Mouse (Mus musculus): ENCODE data around the gene 6030408B16Rik. TPM values are rescaled to one million over a fixed set of nuclear protein-coding genes. Genes with fewer than 3 reads are reported as not detected.

The 6030408B16Rik gene
- polyA plus RNA-seq, 1 experiment from 2014 or later: 50.0 TPM

DNA sequence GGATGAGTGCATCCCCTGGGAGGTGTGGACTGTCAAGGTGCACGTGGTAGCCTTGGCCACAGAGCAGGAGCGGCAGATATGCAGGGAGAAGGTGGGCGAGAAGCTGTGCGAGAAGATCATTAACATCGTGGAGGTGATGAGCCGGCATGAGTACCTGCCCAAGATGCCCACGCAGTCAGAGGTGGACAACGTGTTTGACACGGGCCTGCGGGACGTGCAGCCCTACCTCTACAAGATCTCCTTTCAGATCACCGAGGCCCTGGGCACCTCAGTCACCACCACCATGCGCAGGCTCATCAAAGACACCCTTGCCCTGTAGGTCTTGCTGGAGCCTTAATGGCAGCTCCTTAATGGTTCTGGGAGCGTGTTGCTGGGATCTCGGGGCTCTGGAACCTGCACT is 2.7 kb upstream of the 6030408B16Rik start:
- WGBS: 91% methylated on average over 15 of the region's 15 CpGs
- peaks cover 47% of the 10 kb centered on the region for H3K36me3 ChIP-seq

DNA sequence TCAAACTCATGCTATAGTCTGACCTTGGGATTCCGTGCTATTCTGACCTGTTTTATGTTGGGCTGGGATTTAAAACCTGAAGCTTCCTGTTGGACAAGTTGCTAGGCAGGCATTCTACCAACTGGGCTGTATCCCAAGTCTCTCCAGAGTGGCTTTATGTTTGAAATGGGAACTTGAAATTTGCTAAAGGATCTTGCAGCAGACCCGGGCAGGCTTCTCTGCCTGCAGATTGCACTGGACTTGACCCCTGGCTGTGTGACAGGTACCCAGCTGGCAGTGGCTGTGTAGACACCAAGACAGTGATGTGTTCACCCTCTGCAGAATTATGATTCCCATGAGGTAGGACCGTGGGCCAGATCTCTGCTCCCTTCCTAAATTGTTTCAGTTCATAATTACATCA is 1.0 kb upstream of the 6030408B16Rik start:
- 75% methylated on average over 3 of the region's 3 CpGs for WGBS
- H3K36me3 ChIP-seq: peaks cover 44% of the 10 kb centered on the region
- no peaks in the 10 kb centered on the region for H3K27me3 ChIP-seq
- H3K4me3 ChIP-seq: no peak overlapping the region
- no peaks in the 10 kb centered on the region for H3K9me3 ChIP-seq
- 0 out of 2 replicates have a peak, but pooled peaks cover 18% of the 10 kb centered on the region for H3K4me1 ChIP-seq
- H3K27ac ChIP-seq: no peak overlapping the region
- no peak for ATAC-seq (ENCODE audit: borderline replicate concordance, extremely low read depth, low FRiP score, low TSS enrichment)
- no peak overlapping the region for H3K4me2 ChIP-seq
- no peak overlapping the region for H3K9ac ChIP-seq

More for the DNA sequence above, 2.7 kb upstream of the 6030408B16Rik start:
- Histone ChIP-seq H3K4me3 (no peak overlapping the region), H3K9ac (no peak overlapping the region), H3K27me3 (no peaks in the 10 kb centered on the region), H3K27ac (no peak overlapping the region), H3K4me2 (no peak overlapping the region), H3K9me3 (no peaks in the 10 kb centered on the region), H3K4me1 (peaks cover 18% of the 10 kb centered on the region)
- ATAC-seq (ENCODE audit: borderline replicate concordance, extremely low read depth, low FRiP score, low TSS enrichment): no peak

DNA sequence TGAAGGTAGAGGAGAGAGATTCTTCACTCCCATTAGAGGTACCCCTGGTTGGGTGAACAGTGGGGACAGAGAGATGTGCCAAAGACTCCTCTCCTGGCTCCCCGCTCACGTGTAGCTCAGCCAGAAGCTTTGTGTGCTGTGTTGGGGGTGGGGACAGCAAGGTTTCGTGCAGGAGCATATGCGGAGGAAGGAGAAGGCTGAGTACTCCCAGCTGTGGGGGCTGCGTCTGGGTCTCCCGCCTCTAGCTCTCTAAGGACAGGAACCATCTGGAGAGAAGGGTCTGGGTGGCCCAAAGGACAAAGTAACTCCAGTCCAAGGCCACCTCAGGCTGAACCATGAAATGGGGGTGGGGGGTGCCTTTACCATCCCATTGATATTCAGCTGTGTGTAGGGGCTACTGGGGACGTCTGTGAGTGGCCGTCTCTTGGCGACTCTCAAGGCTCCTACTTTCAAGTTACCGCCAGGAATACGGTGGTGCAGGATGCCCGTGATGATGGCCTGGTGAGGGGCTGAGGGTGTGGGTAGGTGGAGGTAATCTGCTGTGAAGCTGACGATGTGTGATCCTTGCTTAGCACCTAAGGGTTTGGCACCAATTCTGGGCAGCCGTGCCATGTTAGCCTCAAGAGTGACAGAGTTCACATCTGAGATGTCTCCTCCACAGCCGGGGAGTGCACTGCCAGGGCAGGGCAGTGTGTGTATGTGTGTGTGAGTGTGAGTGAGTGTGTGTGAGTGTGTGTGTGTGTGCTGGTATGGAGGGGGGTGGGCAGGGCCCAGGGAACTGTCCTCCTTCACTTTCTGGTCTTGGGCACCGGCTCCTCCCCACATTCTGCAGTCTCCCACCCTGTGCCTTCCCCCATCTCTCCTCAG is 1.2 kb downstream of the 6030408B16Rik start:
- peaks cover 24% of the 10 kb centered on the region for H3K36me3 ChIP-seq
- no peaks in the 10 kb centered on the region for H3K9me3 ChIP-seq
- H3K4me2 ChIP-seq: peak overlapping the region; percentile 51
- H3K9ac ChIP-seq: peak overlapping the region; percentile 40
- H3K4me3 ChIP-seq: peak overlapping the region; percentile 42
- ATAC-seq (ENCODE audit: borderline replicate concordance, extremely low read depth, low FRiP score, low TSS enrichment): peak; percentile 81
- peak overlapping the region; percentile 93 for H3K27ac ChIP-seq
- 31% methylated on average over 16 of the region's 16 CpGs for WGBS
- H3K4me1 ChIP-seq: peaks cover 30% of the 10 kb centered on the region
- no peaks in the 10 kb centered on the region for H3K27me3 ChIP-seq

DNA sequence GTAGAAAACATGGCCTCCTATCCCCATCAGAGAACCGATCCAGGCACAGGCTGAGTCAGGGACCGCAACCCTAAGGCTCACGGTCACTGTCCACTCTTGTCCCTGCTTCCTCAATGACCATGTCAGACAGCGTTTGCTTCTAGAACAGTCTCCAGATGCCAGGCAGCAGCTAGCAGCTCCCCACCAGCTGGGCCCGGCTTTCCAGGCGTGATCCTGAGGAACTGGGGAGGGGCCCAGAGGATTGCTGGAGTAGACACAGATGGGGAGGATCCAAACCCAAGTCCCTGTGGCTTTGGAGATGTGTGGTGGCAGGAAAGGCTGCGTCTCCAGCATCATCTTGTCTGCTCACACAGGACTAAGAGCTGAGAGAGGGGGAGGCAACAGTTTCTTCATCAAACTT is 2.1 kb downstream of the 6030408B16Rik start:
- peaks cover 16% of the 10 kb centered on the region for H3K36me3 ChIP-seq
- ATAC-seq (ENCODE audit: borderline replicate concordance, extremely low read depth, low FRiP score, low TSS enrichment): peak; percentile 69
- peak overlapping the region; percentile 93 for H3K27ac ChIP-seq
- H3K9ac ChIP-seq: 0 out of 2 replicates have a peak overlapping the region, but pooled peaks have one; percentile 13
- 41% methylated on average over 7 of the region's 7 CpGs for WGBS
- H3K9me3 ChIP-seq: no peaks in the 10 kb centered on the region
- no peaks in the 10 kb centered on the region for H3K27me3 ChIP-seq
- H3K4me3 ChIP-seq: peak overlapping the region; percentile 42
- H3K4me2 ChIP-seq: peak overlapping the region; percentile 51
- peaks cover 33% of the 10 kb centered on the region for H3K4me1 ChIP-seq

DNA sequence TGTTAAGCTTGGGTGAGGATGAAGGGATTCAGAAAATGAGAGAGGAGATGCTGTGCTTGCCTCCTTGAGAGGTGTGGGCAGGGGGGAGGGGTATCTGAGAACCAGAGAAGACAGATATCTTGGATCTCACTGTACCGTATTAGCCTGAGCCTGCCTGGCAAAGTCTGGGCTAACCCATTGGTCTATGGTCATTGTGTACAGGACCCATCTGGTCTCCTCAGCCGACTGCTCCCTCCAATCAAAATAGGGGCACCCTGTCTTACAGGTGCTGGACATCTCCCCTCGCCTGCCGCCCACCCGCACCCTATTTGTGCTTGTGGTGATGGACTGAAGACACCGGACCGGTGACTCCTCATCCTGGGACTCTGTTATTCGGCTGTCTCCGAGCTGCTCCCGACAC is 2.6 kb downstream of the 6030408B16Rik start:
- peaks cover 11% of the 10 kb centered on the region for H3K36me3 ChIP-seq

DNA sequence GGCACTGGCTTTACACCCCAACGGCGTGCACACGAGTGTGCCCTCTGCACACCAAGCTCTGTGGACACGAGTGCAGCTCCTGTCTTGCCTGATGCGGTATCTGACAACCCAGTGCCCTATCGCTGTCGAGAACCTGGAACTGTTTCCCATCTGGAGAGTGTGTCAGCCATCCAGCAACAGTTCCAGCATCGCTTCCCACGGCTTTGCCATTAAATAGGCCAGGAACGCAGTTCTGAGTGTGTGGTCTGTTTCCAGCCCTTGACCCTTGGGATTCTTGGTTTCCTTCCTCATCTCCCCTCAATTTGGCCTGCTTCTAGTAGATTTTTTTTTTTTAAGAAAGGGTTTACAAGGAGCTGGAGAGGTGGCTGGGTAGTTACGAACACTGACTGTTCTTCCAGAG is 3.1 kb downstream of the 6030408B16Rik start:
- no peak for ATAC-seq (ENCODE audit: borderline replicate concordance, extremely low read depth, low FRiP score, low TSS enrichment)
- Histone ChIP-seq H3K27me3 (no peaks in the 10 kb centered on the region), H3K9ac (no peak overlapping the region), H3K9me3 (no peaks in the 10 kb centered on the region), H3K4me3 (no peak overlapping the region), H3K36me3 (peaks cover 6% of the 10 kb centered on the region), H3K4me2 (peak overlapping the region; percentile 51), H3K27ac (peak overlapping the region; percentile 93), H3K4me1 (peaks cover 33% of the 10 kb centered on the region)
- 56% methylated on average over 11 of the region's 11 CpGs for WGBS

More for the DNA sequence above, 2.6 kb downstream of the 6030408B16Rik start:
- 0 out of 2 replicates have a peak overlapping the region, but pooled peaks have one; percentile 13 for H3K9ac ChIP-seq
- 63% methylated on average over 10 of the region's 10 CpGs for WGBS
- H3K9me3 ChIP-seq: no peaks in the 10 kb centered on the region
- peak overlapping the region; percentile 5; the same call in 1 of the 2 replicates for H3K4me3 ChIP-seq
- peak overlapping the region; percentile 93 for H3K27ac ChIP-seq
- H3K4me1 ChIP-seq: peaks cover 33% of the 10 kb centered on the region
- peak overlapping the region; percentile 51 for H3K4me2 ChIP-seq
- no peaks in the 10 kb centered on the region for H3K27me3 ChIP-seq
- peak; percentile 21; the same call in 1 of the 2 replicates for ATAC-seq (ENCODE audit: borderline replicate concordance, extremely low read depth, low FRiP score, low TSS enrichment)

DNA sequence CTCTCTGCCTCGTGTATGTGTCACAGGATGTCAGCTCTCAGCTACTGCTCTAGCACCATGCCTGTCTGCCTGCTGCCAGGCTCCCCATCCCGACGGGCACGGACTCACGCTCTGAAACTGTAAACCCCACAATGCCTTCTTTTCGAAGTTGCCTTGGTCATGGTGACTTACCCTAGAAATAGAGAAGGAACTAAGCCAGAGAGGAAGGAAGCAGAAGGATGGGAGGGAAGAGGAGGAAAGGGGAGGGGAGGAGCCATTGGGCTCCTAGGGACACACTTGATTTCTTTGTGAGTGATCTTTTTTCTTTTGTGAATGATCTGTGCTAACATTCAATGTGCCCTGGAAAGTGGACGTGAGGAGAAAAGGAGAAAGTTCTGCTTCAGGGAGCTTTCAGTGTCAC is 5.0 kb downstream of the 6030408B16Rik start:
- Histone ChIP-seq H3K4me3 (no peak overlapping the region), H3K9me3 (no peaks in the 10 kb centered on the region), H3K9ac (no peak overlapping the region), H3K27me3 (no peaks in the 10 kb centered on the region), H3K4me1 (peaks cover 28% of the 10 kb centered on the region), H3K4me2 (no peak overlapping the region), H3K27ac (no peak overlapping the region), H3K36me3 (no peaks in the 10 kb centered on the region)
- ATAC-seq (ENCODE audit: borderline replicate concordance, extremely low read depth, low FRiP score, low TSS enrichment): no peak
- WGBS: 46% methylated on average over 7 of the region's 7 CpGs

DNA sequence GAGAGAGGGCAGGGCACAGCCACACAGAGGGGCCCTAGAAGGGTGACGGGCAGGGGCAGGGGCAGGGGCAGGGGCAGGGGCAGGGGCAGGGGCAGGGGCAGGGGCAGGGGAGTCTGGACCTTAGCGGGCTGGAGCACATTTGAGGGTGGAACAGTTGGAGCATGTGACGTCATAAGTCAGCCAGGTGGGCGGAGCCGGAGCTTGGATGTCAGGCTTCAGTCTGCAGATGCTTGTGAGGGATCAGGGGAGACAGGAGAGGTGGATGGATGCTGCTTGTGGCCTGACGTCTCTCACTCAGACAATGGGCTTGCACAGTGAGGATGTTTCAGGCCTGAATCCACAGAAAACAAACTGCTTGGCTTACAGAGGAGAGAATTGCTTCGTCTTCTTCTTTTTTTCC is 5.5 kb downstream of the 6030408B16Rik start:
- Histone ChIP-seq H3K4me2 (no peak overlapping the region; the same call in 1 of the 2 replicates), H3K9me3 (no peaks in the 10 kb centered on the region), H3K27me3 (no peaks in the 10 kb centered on the region), H3K27ac (no peak overlapping the region), H3K36me3 (no peaks in the 10 kb centered on the region), H3K4me3 (no peak overlapping the region), H3K9ac (no peak overlapping the region), H3K4me1 (peaks cover 28% of the 10 kb centered on the region)
- no peak for ATAC-seq (ENCODE audit: borderline replicate concordance, extremely low read depth, low FRiP score, low TSS enrichment)
- 31% methylated on average over 7 of the region's 7 CpGs for WGBS

DNA sequence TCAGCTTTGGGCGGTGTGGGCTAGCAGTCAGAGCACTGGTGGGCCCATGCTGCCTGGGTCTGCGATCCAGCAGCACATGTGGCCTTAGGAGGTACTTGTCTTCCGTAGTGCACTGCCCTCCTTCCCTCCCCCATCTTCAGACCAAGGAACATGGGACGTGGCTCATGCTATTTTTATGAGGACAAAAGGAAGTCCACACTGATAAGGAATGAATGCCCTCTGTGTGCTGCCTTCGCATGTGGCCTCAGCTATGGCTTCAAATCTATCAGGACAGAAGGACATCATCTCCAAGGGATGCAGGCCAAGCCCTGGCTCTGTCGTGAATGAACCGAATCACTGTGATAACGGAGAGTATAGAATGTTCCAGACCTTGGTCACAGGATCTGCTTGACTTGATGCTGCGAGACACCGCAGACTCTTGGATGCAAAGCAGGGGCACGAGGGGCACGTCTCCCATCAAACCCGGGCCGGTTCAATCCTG is 6.5 kb downstream of the 6030408B16Rik start:
- H3K27me3 ChIP-seq: no peaks in the 10 kb centered on the region
- no peaks in the 10 kb centered on the region for H3K36me3 ChIP-seq
- ATAC-seq (ENCODE audit: borderline replicate concordance, extremely low read depth, low FRiP score, low TSS enrichment): no peak
- WGBS: 62% methylated on average over 14 of the region's 14 CpGs
- H3K27ac ChIP-seq: no peak overlapping the region
- no peak overlapping the region for H3K9ac ChIP-seq
- no peaks in the 10 kb centered on the region for H3K9me3 ChIP-seq
- no peak overlapping the region for H3K4me2 ChIP-seq
- peaks cover 28% of the 10 kb centered on the region for H3K4me1 ChIP-seq
- H3K4me3 ChIP-seq: no peak overlapping the region

DNA sequence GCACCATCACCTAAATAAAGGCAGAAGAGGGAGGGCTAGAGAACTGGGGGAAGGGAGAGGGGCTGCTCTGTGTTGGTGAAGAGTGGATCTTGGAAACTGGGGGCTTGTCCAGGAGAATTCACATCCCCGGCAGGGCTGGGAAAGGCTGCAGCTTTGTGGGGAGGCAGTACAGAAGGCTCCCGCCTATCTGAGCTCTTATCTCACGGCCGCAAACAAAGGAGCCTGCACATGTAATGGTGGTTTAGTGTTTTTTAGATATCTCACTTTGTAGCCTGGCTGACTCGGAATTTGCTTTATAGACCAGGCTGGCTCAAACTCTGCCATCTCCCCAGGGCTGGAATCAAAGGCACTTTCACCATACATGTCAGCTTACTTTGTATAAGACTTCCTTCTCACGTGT is 7.1 kb downstream of the 6030408B16Rik start:
- Histone ChIP-seq H3K27ac (no peak overlapping the region), H3K36me3 (no peaks in the 10 kb centered on the region), H3K9me3 (no peaks in the 10 kb centered on the region), H3K4me3 (no peak overlapping the region), H3K4me2 (no peak overlapping the region), H3K27me3 (no peaks in the 10 kb centered on the region), H3K9ac (no peak overlapping the region), H3K4me1 (peaks cover 23% of the 10 kb centered on the region)
- WGBS: 52% methylated on average over 6 of the region's 6 CpGs
- ATAC-seq (ENCODE audit: borderline replicate concordance, extremely low read depth, low FRiP score, low TSS enrichment): no peak

DNA sequence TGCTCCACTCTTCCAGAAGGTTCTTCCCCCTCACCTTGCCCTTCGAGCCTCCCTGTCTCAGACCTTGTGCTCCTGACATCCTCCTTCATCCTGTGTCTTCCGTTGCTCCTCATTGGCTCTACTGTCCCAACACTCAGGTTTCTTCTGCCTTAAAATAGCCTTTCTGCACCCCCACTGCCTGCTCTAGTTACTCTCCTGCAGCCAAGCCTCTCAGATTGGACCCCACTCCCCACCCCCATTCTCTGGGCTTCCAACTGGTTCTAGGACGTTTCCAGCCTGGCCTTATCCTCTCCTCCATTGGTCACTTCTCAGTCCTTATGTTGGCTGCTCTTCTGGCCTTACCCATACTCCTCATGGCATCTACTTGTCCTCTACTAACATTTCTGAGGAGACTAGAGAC is 9.2 kb downstream of the 6030408B16Rik start:
- Histone ChIP-seq H3K4me2 (no peak overlapping the region), H3K9ac (no peak overlapping the region), H3K9me3 (no peaks in the 10 kb centered on the region), H3K27ac (no peak overlapping the region), H3K27me3 (no peaks in the 10 kb centered on the region), H3K36me3 (no peaks in the 10 kb centered on the region), H3K4me3 (no peak overlapping the region), H3K4me1 (peaks cover 15% of the 10 kb centered on the region)
- WGBS: 78% methylated on average over 3 of the region's 3 CpGs
- no peak for ATAC-seq (ENCODE audit: borderline replicate concordance, extremely low read depth, low FRiP score, low TSS enrichment)

DNA sequence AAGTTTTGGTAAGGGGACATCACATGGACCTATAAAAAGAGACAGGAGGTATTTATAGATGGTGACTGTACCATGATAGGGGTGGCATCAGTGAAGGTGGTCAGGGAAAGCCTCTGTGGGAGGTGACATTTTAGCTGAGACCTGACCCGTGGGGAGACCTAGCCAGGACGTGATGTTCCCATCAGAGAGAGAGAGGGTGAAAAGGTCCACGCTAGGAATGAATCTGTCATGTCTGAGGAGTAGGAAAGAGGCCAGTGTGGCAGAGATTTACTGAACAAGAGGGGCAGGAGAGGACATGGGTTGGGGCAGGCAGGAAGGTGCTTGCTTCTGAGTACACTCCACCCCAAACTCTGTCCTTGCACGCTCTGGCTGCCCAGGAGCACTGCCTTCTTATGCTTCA is 10.8 kb downstream of the 6030408B16Rik start:
- Histone ChIP-seq H3K27me3 (no peaks in the 10 kb centered on the region), H3K9me3 (no peaks in the 10 kb centered on the region), H3K27ac (no peak overlapping the region), H3K36me3 (no peaks in the 10 kb centered on the region), H3K4me1 (peaks cover 13% of the 10 kb centered on the region), H3K4me2 (no peak overlapping the region), H3K9ac (no peak overlapping the region), H3K4me3 (no peak overlapping the region)
- 71% methylated on average over 4 of the region's 4 CpGs for WGBS
- no peak for ATAC-seq (ENCODE audit: borderline replicate concordance, extremely low read depth, low FRiP score, low TSS enrichment)

Data from lung, embryonic 15.5 days (tissue).